Mouse (Mus musculus) hindlimb bud, embryonic 11.5 days (tissue): ENCODE measurements around the gene Gbx2.

Experiments
- DNase-seq: peaks from one replicate; pipeline ENCODE4 v3.0.0-alpha.2; 2012; ENCODE audit warnings: low read depth, low spot score; ENCODE audit errors: extremely low spot score

Gbx2 gene

DNA sequence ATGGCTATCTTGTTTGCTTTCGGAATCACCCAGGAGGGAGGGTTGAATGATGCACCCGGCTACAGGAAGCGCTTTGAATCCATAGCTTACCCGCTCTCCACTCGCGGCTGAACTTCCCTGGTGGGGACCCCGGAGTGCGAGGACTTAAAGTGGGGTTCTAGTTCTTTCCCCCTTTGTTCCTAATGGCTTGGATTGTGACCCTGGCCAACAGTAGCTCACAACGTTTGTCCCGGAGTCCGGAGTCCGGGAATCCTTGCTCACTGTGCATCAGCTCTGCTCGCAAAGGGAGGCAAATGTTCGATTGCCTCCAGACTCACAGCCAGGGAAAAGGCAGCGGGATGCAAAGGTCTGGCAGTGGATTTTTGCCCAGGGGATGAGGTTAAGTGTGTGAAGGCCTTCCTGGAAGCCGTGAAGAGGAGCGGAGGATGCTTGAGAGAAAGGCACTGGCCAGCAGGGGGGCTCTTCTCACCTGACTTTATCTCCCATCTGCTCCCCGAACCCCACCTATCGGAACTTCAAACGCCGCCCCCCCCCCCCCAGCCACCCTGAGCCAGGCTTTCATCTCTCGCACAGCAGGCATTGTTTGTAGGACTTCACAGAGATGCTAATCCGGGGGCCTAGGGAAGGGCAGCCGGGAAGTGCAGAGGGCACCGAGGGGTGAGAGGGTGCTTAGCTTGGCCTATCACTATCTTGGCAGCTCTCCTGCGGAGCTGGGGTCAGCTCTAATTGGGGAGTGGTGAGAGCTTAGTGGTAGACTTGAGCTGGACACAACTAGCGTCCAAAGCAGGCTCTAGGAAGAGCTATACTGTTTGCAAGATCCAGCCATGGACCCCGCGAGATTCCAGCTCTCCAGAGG is 4.7 kb upstream of the Gbx2 start:
- no peak for DNase-seq

DNA sequence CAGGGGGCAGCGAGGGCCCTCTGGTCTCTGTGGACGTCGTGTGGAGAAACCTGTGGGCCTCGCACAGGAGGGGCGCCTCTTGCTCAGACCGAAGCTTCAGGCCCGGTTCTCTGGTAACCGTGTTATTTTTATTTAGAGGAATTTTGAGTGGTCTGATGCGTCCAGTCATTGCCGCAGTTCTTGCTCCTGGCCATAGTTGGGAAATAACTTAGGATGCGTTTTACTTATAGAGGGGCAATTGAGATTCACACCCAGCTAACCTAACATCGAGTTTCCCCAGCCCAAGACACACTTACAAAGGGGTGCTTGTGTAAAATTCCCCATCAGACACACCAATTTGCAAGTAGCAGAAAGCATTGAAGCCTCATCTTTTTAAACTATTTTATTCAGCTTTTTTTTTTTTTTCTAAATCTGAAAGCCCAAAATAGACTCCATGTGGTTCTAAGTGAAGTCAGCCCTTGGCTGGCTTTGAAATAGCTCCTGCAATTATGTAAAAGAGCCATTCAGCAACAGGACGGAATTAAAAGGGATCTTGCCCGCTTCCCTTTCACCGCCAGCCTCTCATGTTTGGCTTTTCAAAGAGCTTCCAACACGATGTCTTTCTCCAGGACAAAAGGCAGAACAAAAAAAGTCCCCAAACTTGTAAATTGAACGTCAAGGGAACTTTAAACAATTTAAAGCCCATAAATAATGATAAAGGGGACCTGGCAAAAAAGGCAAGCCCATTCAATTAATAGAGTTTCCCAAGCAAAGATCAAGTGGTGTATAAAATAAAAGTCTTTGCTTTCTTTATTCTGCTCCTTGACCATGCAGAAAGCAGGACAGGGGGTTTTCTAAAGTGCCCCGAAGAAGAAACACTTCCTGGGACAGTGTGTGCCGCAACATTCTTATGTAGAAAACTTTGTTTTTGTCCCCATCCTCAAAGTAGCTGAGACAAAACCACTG is 3.6 kb upstream of the Gbx2 start:
- no peak for DNase-seq

DNA sequence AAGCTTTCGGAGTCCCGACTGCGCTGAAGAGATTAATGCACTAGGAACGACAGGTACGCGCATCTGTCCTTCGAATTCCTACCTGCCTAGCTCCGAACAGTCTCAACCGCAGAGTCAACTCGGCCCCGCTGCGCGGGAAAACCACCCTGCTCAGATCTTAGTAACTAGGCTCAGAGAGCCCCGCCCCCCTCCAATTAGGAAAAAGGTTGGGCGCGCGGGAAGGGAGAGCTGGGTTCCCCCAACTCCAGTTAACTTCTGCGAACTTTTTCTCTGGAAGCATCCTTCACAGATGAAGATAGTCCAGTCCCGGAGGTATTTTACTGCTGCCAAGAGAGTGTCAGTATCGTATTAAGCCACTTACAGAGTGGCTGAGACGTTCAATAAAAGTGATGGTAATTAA is 2.8 kb upstream of the Gbx2 start:
- no peak for DNase-seq

DNA sequence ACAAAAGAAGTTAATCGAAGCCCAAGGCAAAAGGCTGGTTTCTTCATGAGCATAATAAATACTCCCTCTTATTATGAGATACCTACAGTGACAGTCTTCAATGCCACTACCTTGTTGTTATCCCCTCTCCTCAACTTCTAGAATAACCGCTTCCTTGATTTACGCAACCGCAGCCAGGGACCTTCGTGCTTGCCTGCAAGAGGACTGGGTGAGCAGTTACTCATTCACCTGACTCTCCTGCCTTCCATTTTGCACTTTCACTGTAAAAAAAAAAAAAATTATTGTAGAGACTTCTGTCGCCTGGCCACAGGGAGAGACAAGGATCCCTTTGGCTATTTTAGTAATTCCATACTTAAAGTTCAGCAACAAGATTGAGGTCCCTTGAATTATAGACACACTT is 2.0 kb upstream of the Gbx2 start:
- no peak for DNase-seq

DNA sequence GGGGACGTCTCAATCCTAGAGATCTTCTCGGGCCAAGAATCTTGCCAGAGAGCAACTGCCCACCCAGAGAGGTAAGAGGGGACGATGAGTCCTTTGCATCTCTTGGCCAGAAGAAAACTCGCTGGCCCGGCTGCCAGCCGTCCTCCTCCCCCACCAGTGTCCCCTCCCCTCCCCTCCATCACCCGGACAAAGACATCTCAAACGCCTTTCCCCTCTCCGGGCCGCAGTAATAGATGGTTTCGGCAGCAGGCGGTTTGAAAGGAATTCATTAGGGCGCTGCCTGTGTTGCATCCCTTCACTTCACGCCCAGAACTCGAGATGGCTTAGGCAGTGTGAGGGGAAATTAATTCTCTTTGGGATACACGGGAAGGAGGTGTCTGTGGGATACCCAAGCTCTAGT is 1.6 kb upstream of the Gbx2 start:
- DNase-seq: no peak

DNA sequence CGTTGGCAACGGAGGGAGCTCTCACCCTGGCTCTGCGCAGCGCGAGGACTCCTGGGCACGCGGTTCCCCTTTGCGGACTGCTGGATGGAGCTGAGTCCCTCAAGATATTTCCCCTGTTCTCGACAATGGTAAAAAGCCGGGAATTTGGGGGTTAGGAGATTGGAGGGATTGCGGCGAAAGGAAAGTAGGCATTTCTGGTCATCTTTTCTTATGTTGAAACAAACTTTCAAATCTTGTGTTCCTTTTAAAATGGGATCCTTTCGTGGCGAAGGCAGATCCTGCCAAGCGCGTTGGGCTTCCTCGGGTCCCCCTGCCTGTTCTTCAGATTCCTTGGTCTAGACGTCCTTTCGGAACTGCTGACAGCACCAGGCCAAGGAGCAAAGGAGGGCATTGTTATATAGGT is 1.0 kb upstream of the Gbx2 start:
- no peak for DNase-seq

DNA sequence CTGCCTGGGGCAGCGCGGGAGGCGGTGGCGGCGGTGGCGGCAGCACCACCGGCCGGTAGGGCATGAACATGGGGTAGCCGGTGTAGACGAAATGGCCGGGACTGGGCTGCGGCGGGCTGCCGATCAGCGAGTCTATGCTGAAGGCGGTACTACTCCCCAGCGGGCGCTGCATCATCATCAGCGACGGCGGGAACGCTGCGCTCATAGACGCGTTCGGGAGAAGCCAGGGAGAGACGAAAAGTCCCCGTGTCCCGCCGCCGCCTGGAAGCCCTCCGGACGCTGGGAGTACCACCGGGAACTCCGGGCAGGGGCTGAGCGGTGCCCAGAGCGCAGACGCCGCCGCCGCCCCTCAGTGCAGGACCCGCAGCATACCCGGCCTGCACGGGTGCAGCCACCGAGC is 428 bp downstream of the Gbx2 start:
- no peak for DNase-seq

DNA sequence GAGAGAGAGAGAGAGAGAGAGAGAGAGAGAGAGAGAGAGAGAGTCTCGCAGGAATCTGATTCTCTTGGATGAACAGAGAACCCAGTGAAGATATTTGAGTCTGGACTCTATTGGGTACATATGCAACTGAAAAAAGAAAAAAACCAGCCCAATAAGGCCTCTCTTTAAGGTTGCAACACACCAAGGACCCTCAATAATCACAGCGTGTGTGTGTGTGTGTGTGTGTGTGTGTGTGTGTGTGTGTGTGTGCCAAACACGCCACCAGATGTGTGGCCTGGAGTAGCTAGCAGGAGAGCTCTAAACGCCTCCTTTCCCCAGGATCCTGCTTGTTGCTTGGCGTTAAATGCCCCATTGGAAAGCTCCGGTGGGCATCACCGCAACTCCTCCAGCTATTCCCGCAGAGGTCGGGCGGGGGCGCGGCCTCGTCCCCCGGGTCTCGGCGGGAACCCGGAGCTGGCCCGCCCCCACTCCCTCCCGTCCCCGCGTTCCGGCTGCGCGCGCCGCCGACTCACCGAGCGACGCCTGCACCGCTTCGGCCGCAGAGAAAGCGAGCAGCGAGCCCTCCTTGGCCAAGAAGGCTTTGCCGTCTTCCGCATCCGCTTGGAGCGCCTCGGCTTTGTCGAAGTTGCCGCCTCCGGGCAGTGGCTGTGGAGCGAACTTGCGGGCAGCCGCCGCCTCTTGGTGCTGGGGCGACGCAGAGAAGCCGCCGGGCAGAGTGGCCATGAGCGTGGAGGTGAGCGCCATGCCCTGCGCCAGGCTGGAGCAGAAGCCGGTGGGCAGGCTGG is 1.1 kb downstream of the Gbx2 start:
- DNase-seq: no peak

DNA sequence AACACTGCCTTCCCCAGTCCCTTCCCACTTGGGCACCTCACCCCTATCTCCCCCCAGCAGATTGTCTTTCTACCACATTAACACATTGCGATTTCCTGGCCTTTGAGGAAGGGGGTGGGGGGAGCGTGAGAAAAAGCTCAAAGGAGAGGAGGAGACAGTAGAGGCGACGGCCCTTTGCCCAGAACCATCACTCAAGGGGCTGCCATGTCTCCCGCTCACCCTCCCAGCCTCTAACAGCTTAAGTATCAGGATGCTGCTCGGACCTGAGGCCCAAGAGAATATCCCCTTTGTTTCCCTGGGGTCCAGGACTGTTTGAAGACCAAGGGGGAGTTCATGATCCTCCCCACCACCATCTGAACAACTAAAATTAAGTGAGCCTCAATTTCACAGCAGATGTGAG is 1.8 kb downstream of the Gbx2 start:
- DNase-seq: no peak

DNA sequence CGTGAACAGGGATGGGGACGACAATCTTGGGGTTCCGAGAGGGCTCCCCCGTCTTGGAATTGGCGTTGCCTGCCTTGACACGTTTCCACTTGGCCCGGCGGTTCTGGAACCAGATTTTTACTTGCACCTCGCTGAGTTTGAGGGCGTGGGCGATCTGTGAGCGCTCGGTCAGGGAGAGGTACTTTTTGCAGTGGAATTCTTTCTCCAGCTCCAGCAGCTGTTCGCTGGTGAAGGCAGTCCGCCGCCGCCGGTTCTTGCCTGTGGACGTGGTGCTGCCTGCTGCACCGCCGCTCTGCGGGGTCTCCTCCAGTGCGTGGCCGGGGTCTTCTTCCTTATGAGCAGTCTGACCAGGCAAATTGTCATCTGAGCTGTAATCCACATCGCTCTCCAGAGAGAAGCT is 2.3 kb downstream of the Gbx2 start:
- no peak for DNase-seq

DNA sequence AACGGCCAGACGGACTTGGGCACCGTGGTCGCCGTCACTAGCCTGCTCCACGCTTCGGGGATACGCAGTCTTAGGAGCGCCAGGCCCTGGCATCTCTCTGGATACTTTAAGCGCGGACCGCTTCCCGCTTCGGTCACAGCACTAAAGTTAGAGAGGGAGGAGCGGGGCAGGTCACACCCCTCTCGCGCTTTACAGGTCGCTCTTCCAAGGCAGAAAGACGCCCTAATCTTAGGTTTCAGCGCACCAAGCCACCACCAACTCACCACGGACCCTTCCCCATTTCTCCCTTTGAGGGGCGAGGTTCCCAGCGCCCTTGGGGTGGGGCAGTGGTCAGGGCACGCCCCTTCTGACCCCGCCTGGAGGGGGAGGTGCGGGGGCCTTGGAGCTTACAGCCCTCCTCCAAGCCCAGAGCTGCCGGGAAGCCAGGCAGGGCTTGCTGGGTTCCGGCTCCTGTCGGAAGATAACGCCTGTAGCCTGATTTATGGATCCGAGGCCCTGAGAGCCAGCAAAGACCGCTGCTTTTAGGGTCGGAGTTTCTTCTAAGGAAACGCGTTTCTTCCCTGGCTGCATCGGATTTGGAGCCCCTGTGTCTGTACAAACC is 3.8 kb downstream of the Gbx2 start:
- DNase-seq: no peak

DNA sequence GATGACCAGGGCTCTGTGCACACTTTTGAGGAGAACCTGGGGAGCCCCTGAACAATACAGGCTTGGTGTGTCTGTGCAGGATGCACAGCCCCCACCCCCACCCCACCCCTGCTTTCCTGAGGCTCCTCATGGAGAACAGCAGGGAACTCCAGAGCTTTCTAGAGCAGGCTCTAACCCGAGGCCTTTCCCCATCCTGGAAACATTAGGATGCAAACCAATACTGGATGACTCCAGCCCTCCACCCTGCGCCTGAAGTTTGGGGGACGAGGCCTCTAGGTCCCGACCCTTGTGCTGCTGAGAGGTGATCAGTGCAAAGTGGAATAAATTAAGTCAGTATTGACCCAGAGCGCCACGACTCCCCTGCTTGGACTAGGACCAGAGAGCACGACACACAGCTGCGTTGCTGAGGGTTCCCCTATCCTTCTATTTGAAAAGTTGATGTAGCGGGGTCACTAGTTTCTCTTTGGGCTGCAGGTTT is 4.4 kb downstream of the Gbx2 start:
- DNase-seq: no peak

DNA sequence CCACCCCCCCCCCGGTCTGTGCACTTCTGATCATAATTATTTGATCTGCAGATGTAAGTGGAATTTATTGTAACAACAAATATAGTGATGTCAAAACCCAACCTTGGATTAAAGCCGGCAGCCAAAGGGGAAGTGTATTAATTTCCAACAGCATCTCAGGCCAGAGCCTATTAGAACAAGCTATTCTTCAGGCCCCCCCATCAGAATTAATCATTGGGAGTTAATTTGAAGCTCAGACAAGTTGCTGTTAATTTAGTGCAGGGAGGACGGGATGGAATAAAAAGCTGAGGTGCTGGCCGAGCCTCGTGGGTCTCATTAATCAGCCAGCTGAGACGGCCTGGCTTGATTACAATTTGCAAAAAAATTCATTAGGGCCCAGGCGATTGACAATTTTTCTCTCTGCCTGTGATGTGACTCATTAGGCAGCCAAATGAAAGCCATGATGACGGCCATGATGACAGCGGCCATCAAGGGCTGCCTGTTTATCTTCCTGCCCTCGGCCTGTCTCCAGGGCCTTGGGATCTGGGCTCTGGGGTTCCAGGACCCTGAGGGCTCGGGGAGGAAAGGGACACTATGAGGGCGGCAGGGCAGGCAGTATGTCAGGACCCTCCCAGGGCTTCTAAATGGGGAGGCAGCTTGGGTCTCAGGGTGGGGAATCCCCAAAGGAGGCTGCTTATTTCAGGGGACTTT is 5.3 kb downstream of the Gbx2 start:
- no peak for DNase-seq

DNA sequence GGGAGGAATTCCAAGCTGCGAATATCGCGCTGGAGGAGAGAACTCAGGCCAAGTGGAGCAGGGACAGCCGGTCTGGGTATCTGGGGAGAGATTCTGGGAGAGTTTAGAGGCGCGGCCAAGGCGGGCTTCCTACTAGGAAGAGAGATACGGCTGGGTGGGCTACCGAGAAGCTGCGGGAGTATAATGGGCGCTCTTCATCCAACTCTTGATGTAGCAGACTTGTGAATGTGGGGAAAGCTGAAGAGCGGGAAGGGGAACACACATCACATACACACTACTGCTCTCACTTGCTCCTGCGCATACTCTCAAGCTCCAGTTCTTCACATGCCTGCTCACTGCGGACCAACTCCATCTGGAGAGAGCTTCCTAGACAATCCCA is 7.3 kb downstream of the Gbx2 start:
- DNase-seq: no peak

DNA sequence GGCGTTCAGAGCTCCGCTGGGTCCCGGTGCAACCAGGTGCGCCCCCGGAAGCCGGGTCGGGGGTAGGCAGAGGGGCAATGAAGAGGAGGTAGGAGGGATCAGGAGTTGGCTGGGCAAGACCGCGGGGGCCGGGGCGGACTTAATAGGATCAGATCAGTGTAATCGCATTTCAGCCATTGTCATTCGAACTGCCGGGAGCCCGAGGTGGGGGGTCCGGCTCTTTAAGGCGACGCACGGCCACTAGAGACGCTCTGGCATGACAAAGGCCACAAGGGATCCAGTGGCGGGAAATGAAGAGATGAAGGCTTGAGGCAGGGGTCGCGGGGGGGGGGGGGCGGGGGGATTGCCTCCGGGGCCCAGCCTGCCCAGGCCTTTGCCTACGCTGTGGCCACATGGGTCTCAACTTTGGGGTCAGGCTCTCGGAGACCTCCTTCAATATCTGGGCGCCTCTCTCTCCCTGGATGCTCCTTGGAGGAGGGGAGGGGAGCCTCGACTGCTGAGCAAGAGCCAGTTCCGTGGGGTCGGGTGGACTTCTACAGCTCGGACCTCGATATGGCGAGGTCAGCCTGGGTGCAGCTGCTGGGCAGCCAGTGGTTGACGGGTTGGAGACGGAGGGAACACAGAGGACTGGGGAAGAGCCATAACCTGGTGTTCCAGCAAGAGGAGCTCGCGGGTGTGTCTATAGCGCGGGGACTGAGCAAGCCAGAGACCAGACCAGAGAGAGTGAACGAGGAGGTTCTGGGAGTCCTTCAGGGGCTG is 7.9 kb downstream of the Gbx2 start:
- DNase-seq: no peak

DNA sequence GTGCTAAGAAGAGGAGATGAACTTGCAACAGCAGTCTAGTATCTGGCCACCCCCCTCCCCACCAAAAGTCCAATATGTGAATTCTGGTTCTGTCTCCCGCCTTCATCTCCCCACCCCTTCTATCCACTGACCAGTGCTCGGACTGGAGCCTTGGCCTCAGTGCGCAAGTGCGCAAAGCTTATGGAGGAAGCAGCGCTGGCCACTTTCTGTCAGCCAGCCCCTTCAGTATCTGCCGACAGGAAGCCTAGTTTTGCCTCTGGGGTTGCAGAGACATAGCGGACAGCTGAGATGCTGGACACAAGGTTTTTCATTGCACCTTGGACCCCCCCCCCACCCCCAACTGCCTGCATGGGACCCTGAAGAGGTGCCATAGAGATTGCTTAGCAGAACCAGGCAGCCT is 8.7 kb downstream of the Gbx2 start:
- no peak for DNase-seq

DNA sequence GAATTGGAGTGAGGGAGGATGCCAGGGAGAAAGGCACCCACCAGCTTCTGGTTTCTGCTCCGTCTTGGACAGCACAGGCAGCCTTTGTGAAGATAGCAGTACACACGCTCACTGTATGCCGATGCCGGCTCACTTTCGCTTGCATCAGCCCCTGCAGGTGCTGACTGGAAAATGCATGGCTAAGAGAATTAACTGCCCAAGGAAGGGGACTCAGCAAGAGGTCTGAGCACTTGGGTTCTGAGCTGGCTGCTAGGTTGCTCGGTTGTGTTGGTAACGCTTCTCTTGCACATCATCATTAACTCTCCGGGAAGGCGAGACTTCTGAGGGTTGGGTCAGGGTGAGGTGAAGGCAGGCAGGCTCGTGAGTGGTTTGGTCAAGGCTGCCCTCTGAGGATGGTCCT is 9.2 kb downstream of the Gbx2 start:
- DNase-seq: no peak

DNA sequence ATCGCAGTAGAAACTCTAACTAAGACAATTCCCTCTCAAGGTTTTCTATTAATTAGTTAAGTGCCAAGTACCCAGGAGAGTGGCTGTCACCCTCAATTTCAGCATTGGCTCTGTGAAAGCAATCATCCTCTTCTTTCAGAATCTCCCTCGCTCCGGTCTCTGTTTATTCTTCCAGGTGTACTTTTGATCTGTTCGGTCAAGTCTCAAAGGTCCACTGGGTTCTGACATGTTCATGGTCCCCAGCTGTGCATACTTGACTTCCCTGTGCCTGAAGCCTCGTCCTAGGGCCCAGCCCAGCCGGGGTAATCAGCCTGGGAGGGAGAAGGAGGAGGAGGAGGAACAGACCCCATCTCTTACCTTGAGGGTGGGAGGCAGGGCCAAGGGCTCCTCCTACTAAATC is 11.8 kb downstream of the Gbx2 start:
- no peak for DNase-seq

DNA sequence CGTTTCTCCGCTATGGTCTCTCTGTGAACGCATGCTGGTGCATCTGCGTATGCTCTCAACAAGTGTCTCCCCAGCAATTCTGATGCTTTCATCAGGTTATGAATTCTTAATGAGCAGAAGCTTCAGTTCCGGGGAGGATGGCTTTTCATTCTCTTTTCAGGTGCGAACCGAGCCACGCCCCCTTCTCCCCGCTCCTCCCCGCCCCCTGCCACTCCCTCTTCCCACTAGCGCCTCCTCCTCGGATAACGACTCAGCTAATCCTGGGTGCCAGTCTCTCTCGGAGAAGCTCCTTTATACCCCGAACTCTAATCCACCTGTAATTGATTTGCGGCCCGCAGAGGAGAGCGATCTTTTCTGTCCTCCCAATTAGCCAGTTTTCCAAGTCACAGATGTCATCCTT is 12.9 kb downstream of the Gbx2 start:
- no peak for DNase-seq

DNA sequence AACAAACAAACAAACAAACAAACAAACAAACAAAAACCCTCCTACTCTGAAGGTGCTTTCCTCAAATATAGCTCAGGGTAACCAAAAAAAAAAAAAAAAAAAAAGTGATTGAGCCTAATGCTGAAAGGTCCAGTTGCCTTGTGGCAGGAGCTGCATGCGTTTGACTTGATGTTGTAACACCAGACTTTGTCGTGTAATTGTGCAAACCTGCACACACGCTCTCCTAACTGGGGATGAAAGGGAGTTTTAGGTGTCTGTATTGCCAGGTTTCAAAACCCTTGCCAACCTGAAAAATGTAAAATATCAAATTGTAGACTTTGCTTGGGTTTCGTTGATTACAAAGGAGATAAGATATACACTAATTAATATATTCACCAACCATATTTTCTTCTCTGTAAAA is 17.4 kb downstream of the Gbx2 start:
- no peak for DNase-seq
